Mouse (Mus musculus) A20 (cell line): ENCODE results near the gene Olfr1034.
"Not testable (repeated sequence)": the region's sequence is repeated elsewhere in the genome, so short reads cannot be mapped to it uniquely, and the experiment has no call there.

Experiments used
- DNase-seq: peaks from one replicate; pipeline ENCODE4 v3.0.0-alpha.2; 2011; ENCODE audit warnings: low read depth, low spot score

Olfr1034 gene

DNA sequence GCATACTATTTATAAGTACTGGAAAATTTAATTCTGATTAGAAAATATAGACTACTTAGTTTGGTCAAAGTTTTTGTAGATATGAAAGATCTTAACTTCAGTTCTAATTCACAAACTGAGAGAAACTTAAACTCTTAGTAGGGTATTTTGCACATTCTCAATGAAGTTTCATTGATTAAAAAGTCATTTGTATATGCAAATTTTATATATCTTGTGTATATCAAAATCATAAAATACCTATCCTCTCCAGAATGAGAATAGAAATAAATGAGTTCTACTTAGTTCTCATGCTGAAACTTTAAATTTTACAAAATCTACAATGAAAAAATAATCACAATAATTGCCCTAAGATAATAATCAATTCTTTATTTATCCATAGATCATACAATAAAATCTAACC, at the start of gene Olfr1034:
Gene Olfr1034, plus strand, starts transcription at position 301 of the 400 bp plus-strand sequence.
- no peak for DNase-seq

DNA sequence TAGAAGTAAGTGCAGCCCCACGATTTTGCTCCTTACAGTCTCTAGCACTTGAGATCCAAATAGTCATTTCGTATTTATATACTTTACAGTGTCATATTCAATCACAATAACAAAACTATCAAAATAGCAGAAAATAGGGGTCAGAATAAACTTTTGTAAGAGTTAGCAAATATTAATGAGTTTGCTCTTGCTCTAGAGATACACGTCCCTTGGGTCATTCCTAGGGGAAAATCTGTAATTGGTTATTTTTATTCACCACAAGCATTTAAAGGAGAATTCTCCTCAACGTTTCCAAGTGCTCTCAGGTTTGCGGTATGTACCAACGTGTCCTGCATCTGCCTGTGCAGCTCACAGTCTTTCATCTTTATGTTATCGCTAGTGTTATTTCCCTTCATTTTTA, 40.4 kb upstream of the Olfr1034 start, which contains the start of gene Olfr1032:
Gene Olfr1032, plus strand, starts transcription at position 301 of the 400 bp plus-strand sequence.
- no peak for DNase-seq

DNA sequence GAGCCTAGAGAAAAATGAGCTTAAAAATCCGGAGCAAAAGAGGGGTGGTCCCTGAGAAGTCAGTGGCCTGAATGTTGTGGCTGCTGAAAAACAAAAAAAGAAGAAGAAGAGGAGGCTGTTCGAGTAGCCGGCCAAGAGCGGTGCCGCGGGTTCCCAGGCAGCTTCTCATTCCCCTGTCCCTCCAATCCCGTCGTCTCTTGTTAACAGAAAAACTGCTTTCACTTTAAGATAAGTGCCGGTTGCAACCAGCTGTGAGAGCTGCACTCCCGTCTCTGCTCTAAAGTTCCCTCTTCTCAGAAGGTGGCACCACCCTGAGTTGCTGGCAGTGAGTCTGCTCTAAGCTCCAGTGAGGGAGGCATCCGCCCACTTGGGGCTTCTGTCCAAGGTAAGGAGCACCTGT, 25.3 kb upstream of the Olfr1034 start, which contains the start of gene Olfr1033:
Gene Olfr1033, plus strand, starts transcription at position 228 of the 400 bp plus-strand sequence.
- DNase-seq: not testable (repeated sequence)

DNA sequence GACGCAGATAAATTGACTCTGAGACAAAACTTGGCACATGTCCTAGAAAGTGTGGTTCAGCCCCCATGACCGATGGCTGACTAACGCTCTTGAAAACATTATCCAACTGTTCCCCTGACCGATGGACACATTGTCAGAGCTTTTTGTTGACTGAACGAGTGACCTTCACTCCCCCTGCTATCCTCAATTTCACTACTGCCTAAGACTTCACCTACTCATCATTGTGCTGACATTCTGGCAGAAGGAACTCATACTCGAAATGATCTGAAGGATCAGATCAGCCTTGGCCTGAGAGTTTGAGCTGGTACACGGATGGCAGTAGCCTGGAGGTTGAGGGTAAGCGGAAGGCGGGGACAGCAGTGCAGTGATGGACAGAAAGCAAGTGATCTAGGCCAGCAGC, 24.1 kb upstream of the Olfr1034 start:
- DNase-seq: not testable (repeated sequence)

DNA sequence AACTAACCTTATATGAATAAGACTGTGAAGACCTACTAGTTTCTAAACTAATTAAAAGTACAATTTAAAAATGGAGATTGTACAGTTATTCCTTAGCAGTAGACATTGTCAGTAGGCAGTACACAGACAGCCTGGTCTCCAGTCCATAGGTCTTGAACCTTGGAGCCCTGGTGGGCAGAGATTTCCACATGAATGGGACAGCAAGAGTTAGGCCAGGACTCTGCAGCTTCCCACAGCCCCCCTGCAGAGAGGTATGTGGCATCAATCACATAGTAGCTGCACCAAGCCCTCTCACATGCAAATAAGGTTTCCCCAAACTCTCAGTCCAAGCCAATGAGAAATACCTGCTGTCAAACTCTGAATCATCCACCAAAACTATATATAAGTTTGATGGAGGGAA, 5.1 kb downstream of the Olfr1034 start:
- not testable (repeated sequence) for DNase-seq

DNA sequence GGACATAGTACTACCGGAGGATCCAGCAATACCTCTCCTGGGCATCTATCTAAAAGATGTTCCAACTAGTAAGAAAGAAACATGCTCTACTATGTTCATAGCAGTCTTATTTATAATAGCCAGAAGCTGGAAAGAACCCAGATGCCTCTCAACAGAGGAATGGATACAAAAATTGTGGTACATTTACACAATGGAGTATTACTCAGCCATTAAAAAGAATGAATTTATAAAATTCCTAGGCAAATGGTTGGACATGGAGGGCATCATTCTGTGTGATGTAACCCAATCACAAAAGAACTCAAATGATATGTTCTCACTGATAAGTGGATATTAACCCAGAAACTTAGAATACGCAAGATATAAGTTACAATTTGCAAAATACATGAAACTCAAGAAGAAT, 18.1 kb downstream of the Olfr1034 start:
- not testable (repeated sequence) for DNase-seq

DNA sequence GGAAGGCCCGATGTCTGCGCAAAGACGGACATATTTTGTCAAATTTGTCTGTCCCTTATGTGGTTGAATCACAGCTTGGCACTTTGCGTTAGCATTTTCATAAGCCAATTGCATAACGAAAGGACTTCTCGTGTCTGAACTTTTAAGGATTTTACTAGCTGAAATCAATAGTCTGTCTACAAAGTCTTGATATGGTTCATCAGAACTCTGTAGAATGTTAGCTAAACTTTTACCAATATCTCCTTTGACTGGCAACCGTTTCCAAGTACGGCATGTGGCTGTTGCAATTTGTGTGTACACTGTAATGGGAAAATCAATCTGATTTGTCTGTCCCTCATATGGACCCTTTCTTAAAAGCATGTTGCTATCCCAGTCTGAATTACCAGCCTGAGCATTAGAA, 24.5 kb downstream of the Olfr1034 start:
- no peak for DNase-seq

DNA sequence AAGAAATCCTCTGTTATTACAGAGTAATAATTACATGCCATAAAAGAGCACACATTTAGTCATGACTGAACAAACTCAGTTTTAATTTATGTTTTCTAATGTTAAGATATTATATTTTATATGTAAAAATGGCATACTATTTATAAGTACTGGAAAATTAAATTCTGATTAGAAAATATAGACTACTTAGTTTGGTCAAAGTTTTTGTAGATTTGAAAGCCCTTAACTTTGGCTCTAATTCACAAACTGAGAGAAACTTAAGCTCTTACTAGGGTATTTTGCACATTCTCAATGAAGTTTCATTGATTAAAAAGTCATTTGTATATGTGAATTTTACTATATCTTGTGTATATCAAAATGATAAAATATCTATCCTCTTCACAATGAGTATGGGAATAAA, 28.0 kb downstream of the Olfr1034 start, which contains the start of gene Olfr1036:
Gene Olfr1036, plus strand, starts transcription at position 301 of the 400 bp plus-strand sequence.
- DNase-seq: not testable (repeated sequence)

DNA sequence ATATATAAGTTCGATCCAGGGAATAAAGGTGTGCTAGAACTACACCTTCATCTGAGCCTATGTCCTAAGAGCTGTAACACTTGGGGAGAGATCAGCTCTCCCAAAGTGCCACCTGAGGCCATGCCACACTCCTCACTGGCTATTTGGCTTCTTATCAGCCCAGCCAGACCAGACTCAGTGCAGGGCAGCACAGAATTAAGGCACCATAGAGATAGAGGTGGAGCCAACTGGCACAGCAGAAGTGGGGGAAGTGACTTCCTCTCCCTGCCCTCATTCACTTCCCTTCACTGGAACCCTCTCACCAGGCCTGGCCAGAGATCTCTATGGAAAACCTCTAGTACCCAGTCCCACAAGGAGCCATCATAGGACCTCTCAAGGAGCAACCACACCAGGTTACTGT, 34.8 kb downstream of the Olfr1034 start:
- DNase-seq: not testable (repeated sequence)

DNA sequence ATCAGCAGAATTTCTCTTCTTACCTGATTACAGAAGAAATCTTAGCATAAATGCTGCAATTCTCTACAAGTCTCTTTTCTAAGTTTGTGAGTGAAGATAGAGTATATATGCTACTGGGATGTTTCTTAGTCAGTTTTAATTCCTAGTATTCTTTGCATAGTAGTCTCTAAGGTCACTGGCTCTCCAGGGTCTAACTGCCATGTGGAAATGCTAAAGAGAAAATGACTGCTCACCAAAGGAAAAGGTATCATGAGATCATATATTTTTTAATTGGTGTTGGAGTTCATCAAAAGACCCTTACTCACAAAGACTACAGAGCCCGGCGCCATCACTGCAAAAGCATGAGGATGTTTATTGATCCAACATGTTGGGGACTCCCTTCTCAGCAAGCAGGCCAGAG, 41.6 kb downstream of the Olfr1034 start, which contains the start of gene Olfr1037:
Gene Olfr1037, minus strand, starts transcription at position 101 of the 400 bp plus-strand sequence.
- no peak for DNase-seq
